Mouse (Mus musculus): Measurements from ENCODE around the gene Lsamp.

- TF ChIP-seq CTCF (IDR thresholded peaks at IDR 0.05; ENCODE audit: control insufficient read depth, insufficient read depth, insufficient replicate concordance, low read depth, low read length), result peak; percentile 35; the same call in 1 of the 2 replicates
- TF ChIP-seq POLR2A (IDR thresholded peaks at IDR 0.05; ENCODE audit: control insufficient read depth, low read depth, low read length), result no peak
Observed at GRCm38 (mm10) chr16:41408850-41409249, 1424.7 kb downstream of the Lsamp start.
